Mouse (Mus musculus) cerebellum, adult 2 months (tissue): ENCODE measurements around the gene Sorl1.

Experiments used
- CTCF ChIP-seq: fragments of 200-500 bp; IDR thresholded peaks from 2 replicates; pipeline ENCODE4 v1.5.1; 2011; ENCODE audit warnings: low read depth, mild to moderate bottlenecking, control low read depth, low read length, moderate library complexity, borderline replicate concordance; ENCODE audit not compliant: insufficient read depth
- POLR2A ChIP-seq: fragments of 200-500 bp; IDR thresholded peaks from 2 replicates; pipeline ENCODE4 v1.6.1; 2011; ENCODE audit warnings: low read length, control low read depth, borderline replicate concordance; ENCODE audit not compliant: insufficient read depth

DNA sequence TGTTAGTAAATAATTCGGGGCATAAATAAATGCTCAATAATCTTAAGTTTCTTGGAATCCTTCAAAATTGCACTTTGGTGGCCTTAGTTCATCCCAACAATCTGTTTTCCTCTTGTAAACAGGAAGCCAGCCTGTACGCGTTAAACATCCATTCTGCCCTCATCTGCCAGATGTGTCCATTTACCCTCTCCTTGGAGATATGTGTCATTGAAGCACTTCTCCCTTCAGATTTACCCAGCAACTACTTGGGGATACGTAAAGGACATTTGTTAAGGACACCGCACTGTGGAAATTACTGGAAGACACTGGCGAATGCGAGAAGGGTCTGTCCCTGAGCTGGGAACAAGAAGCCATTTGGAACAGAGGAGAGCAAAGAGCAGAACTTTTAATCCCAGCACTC is 44.9 kb upstream of the Sorl1 start:
- TF ChIP-seq POLR2A (no peak), CTCF (no peak)
